Mouse (Mus musculus) heart, embryonic 10.5 days (tissue): ENCODE measurements at regions not wholly inside any gene's neighbourhood (a gene's known extent, or its start where the extent isn't known, plus 50 kb on each side); places are given as distances from the start of the nearest gene placed in this dataset.
A peak's percentile ranks its signal among the peaks of the same experiment; 100 is the strongest.

Experiments
- DNase-seq: peaks from one replicate; pipeline ENCODE4 v3.0.0-alpha.2; 2017; ENCODE audit warnings: low spot score
- H3K27ac ChIP-seq: fragments of 300-500 bp; sonication (generic); 2 replicates; pipeline ENCODE4 v1.5.1; 2016; ENCODE audit warnings: mild to moderate bottlenecking
- H3K27me3 ChIP-seq: fragments of 300-500 bp; sonication (generic); 2 replicates; pipeline ENCODE4 v1.6.1; 2016; ENCODE audit warnings: mild to moderate bottlenecking; ENCODE audit not compliant: poor library complexity, insufficient read depth, severe bottlenecking
- H3K36me3 ChIP-seq: fragments of 300-500 bp; sonication (generic); 2 replicates; pipeline ENCODE4 v1.6.1; 2016; ENCODE audit warnings: mild to moderate bottlenecking, moderate library complexity
- H3K4me1 ChIP-seq: fragments of 300-500 bp; sonication (generic); 2 replicates; pipeline ENCODE4 v1.6.1; 2016; ENCODE audit warnings: mild to moderate bottlenecking
- H3K4me3 ChIP-seq: fragments of 300-500 bp; sonication (generic); 2 replicates; pipeline ENCODE4 v1.5.1; 2016; ENCODE audit warnings: mild to moderate bottlenecking, moderate library complexity
- H3K9me3 ChIP-seq: fragments of 300-500 bp; sonication (generic); 2 replicates; pipeline ENCODE4 v1.6.1; 2016; ENCODE audit warnings: mild to moderate bottlenecking, moderate library complexity
- WGBS: fragments of 180-500 bp; shearing (Covaris S2); methylation state at CpG from one replicate; pipeline ENCODE4 v1.1.7; 2016; 5-methylcytosine and 5-hydroxymethylcytosine counted together

DNA sequence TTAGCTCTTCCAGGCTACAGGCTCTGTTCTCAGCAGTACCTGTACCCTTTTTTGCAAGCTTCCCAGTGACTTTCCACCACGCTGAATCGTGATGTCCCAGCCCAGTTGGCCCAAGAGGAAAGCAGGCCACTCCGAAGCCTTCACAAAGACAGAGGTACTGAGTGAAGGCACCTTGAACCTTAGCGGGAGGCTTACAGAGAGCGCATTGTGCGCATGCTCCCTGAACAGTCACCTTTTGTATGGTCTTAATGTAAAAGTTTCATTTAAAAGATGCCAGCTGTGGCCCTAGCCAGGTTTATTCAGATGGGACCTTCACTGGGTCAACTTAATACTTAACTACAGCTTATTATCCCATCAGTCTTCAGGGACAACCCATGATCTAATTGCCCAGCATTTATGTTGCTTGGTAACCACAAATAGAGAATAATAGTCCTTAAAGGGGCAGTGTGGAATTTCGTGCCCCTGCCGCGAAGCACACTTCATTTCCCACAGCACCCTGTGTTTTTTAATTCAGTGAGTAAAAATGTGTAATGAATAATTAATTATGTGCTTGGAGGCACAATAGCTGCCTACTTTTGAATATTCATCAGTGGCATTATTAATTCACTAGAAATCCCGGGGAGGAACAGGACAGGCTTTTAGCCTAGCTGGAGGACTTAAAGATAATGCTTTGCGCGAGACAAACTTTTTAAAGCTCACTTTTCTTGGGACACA lies 111.3 kb upstream of the Vrk1 start:
- WGBS = 90% methylated on average over 12 of the region's 12 CpGs
- Histone ChIP-seq H3K36me3 (no peaks in the 10 kb centered on the region), H3K4me3 (no peak overlapping the region), H3K4me1 (no peaks in the 10 kb centered on the region), H3K9me3 (peaks cover 33% of the 10 kb centered on the region), H3K27me3 (no peaks in the 10 kb centered on the region), H3K27ac (no peak overlapping the region)
- DNase-seq = no peak

DNA sequence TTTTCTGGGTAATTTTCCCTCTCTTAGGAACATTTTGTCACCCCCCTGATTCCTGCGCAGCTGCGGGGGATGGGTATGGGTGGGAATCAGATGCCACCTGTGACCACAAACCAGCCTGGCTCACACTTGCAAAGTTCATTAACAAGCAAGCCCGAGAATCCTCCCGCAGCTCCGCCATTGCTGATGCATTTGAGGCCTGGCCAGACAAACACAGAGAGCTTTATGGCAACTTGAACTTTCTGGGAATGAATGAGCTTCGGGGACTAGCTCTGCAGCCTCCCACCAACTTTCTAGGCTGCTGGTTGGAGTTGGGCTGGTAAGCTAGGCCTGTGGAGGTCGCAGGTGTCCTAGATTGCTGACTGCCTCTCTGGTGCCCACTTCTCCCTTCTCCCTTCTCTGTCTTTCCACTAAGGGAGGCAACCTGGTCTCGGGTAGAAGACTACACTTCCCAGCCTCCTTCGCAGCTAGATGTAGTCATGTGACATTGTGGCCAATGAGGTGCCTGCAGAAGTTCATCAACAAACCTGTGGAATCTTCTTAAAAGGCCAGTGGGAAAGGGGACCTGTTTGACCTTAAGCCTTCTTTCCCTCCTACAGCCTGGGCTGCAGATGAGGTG lies 110.6 kb upstream of the Vrk1 start:
- DNase-seq = no peak
- Histone ChIP-seq H3K27me3 (no peaks in the 10 kb centered on the region), H3K4me1 (peaks cover 3% of the 10 kb centered on the region; the same call in 1 of the 2 replicates), H3K36me3 (no peaks in the 10 kb centered on the region), H3K4me3 (no peak overlapping the region), H3K27ac (no peak overlapping the region), H3K9me3 (peaks cover 33% of the 10 kb centered on the region)
- WGBS = 61% methylated on average over 9 of the region's 9 CpGs

DNA sequence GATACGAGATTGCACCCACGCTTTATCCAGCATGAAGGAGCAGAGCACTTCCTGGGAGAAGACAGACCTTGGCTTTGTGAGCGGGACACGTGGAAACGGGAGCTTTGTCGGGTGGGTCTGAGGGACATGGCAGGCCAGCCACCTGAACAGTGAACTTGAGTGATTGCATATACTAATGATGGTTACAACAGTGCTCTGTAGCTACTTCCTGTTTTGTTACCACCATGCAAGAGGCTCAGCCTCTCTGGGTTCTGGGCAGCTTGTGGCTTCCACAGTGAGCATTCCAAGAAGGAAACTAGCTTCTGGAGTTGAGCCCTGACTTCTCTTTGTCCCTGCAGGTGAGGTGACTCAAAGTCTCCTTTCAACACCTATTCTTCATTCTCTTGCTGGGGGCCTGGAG lies 109.5 kb upstream of the Vrk1 start:
- Histone ChIP-seq H3K4me1 (peaks cover 13% of the 10 kb centered on the region; the same call in 1 of the 2 replicates), H3K9me3 (peaks cover 26% of the 10 kb centered on the region), H3K36me3 (no peaks in the 10 kb centered on the region), H3K4me3 (no peak overlapping the region), H3K27ac (no peak overlapping the region), H3K27me3 (no peaks in the 10 kb centered on the region)
- DNase-seq = no peak
- WGBS = 87% methylated on average over 6 of the region's 6 CpGs

DNA sequence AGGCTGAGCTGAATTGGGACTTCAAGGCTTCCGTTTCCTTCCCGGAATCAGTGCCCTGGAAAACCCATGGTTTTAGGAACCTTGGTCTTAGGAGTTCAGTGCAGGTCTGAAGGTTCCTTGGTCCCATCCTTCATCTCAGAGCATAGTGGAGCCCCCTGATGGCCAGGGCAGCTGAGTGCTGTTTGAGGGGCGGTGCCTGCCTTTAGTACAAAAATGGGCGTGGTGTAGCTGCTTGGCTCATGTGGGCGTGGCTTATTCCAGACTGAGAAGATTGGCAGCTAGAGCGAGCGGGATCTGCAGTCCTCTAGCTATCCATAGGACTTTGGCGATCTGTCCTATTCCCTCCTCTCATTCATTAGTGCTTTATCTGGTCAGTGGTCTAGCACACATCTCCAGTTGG lies 107.0 kb upstream of the Vrk1 start:
- no peak for DNase-seq
- 0 out of 2 replicates have a peak, but pooled peaks cover under 1% of the 10 kb centered on the region for H3K9me3 ChIP-seq
- 39% methylated on average over 8 of the region's 8 CpGs for WGBS
- H3K4me3 ChIP-seq = no peak overlapping the region
- no peak overlapping the region for H3K27ac ChIP-seq
- peaks cover 26% of the 10 kb centered on the region for H3K4me1 ChIP-seq
- no peaks in the 10 kb centered on the region for H3K36me3 ChIP-seq
- H3K27me3 ChIP-seq = no peaks in the 10 kb centered on the region

DNA sequence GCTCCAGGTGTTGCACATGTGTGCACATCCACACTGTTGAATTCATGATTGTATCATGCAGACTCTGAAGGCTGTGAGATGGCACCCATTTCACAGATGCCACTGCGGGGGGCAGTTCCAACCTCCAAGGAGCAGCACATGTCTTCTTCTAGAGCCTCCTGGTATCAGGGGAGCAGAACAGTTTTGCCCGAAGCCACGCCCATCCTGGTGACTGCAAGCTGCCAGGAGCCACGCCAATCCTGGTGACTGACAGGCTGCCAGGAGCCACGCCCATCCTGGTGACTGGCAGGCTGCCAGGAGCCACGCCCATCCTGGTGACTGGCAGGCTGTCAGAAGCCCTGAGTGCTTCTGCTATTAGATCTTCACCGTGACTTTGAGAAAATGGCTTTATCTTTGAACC lies 103.4 kb upstream of the Vrk1 start:
- peak; percentile 90 for DNase-seq
- peaks cover 5% of the 10 kb centered on the region; the same call in 1 of the 2 replicates for H3K27me3 ChIP-seq
- no peaks in the 10 kb centered on the region for H3K9me3 ChIP-seq
- no peak overlapping the region for H3K4me3 ChIP-seq
- WGBS = 19% methylated on average over 7 of the region's 7 CpGs
- H3K4me1 ChIP-seq = peaks cover 29% of the 10 kb centered on the region
- no peak overlapping the region for H3K27ac ChIP-seq
- H3K36me3 ChIP-seq = no peaks in the 10 kb centered on the region

DNA sequence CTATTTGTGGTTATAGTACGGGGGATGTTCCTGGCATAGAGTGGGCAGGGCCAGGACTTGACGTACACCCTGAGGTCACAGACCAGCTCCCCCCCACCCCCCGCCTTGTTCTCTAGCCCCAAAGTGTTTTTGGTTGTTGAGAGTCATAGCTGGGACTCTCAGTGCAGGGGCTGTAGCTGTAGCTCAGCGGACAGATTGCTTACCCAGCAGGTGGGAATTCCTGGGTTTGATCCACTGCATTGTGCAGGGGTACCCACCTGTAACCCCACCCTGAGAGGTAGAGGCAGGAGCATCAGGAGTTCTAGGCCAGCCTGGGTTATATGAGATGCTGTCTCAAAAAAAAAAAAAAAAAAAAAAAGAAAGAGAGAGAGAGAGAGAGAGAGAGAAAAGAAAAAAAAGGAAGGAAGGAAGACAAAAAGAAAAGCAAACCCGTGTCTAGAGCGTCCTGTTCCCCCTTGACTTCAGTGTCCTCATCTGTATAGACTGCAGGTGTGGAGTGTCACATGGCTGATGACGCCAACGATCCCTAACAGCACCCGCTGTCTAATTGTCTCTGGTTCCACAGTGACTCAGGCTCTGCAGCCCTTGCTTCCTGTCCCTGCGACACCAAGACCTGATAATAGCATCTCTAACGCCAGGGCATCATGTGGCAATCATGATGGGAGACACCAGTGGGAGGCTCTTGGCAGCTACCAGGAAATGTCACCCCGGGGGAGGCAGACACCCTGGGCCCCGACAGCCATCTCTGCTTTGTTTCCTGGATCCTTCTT lies 102.0 kb upstream of the Vrk1 start:
- Histone ChIP-seq H3K4me3 (no peak overlapping the region), H3K27me3 (peaks cover 5% of the 10 kb centered on the region; the same call in 1 of the 2 replicates), H3K4me1 (peaks cover 35% of the 10 kb centered on the region), H3K36me3 (no peaks in the 10 kb centered on the region), H3K27ac (no peak overlapping the region), H3K9me3 (no peaks in the 10 kb centered on the region)
- WGBS = 60% methylated on average over 13 of the region's 13 CpGs
- no peak for DNase-seq

DNA sequence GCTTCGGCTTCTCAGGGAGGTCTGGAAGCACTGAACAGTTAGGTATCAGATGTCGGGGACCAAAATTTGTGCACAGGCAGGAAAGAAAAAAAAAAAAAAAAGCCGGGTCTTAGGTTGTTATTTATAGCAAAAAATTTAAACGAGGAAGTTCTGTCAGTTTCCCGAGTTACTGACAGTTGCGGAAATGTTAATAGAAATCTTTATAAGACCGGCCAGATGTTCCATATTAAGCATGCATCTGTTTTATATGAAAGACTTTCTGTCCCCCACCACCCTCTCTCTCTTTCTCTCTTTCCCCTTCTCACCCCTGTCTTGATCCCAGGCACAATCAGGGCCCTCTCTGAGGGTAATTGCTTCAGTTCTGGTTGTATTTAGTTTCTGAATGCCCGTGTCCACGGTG lies 98.5 kb upstream of the Vrk1 start:
- 82% methylated on average over 9 of the region's 9 CpGs for WGBS
- no peaks in the 10 kb centered on the region for H3K36me3 ChIP-seq
- no peak for DNase-seq

DNA sequence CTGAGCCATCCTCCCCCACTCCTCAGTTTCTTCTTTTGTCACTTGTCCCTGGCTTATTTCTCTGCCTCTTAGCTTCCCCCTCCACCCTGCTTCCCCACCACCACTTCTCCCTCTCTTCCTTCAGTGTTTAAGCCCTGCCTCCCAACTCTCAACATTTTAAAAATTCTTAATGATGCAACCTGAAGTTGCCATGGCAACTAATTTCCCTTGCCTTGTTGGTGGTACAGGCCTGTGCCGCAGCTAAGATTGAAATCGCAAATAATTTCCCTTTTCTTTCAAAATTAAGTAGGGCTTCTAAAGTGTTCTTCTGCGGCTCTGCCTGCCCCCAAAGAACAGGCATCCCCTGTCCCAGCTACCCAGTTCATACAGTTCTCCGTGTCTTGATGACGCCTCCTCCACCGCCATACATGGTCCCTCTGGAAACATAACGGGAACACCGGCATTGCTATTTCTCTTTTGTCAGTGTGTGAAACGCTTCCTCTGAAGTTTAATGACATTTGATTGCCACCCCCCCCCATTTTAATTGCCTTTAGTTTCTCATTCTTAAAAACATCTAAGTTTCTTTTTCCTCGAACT lies 92.6 kb upstream of the Vrk1 start:
- Histone ChIP-seq H3K27ac (no peak overlapping the region), H3K27me3 (no peaks in the 10 kb centered on the region), H3K36me3 (no peaks in the 10 kb centered on the region), H3K9me3 (no peaks in the 10 kb centered on the region), H3K4me3 (no peak overlapping the region), H3K4me1 (no peaks in the 10 kb centered on the region)
- 88% methylated on average over 10 of the region's 10 CpGs for WGBS
- no peak for DNase-seq

More for the DNA sequence above, 98.5 kb upstream of the Vrk1 start:
- Histone ChIP-seq H3K27ac (no peak overlapping the region), H3K9me3 (no peaks in the 10 kb centered on the region), H3K27me3 (peaks cover 5% of the 10 kb centered on the region; the same call in 1 of the 2 replicates), H3K4me1 (peaks cover 14% of the 10 kb centered on the region), H3K4me3 (no peak overlapping the region)

DNA sequence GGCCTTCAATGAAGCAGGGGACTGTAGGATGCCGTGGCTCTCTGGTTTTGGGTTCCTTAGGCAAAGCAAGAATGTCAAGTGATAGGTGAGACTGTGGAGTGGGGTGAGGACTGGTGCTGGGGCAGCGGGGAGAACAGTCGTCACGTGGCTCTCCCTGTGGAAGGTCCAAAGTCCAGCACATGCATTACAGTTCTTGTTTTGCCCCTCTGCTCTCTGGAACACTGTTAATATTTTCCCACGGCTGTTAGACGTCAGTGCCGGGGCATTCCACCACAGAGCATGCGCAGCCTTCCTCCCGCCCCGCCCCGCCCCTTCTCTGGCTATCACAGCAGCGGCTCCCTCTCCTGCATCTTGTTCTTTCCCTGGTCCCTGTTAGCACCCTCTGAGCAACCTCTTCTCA lies 91.3 kb upstream of the Vrk1 start:
- no peaks in the 10 kb centered on the region for H3K36me3 ChIP-seq
- no peak overlapping the region for H3K4me3 ChIP-seq
- no peaks in the 10 kb centered on the region for H3K9me3 ChIP-seq
- no peak for DNase-seq
- 66% methylated on average over 12 of the region's 12 CpGs for WGBS
- no peak overlapping the region for H3K27ac ChIP-seq
- no peaks in the 10 kb centered on the region for H3K4me1 ChIP-seq
- H3K27me3 ChIP-seq = no peaks in the 10 kb centered on the region

DNA sequence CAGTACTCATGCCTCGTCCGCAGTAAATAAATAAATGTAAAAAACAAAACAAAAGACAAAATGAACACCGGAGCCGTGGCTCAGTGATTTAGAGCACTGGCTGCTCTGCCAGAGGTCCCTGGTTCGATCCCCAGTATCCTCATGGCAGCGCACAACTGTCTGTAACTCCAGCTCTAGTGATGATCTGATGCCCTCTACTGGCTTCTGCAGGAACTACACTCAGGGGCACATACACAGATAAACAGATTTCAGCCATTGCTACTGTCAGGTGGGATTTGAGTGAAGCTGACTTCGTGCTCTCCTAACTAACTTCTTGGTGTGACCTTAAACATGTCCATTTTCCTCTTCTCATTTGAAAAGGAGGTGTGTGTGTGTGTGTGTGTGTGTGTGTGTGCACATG lies 82.8 kb upstream of the Vrk1 start:
- no peak for DNase-seq
- 88% methylated on average over 7 of the region's 7 CpGs for WGBS

DNA sequence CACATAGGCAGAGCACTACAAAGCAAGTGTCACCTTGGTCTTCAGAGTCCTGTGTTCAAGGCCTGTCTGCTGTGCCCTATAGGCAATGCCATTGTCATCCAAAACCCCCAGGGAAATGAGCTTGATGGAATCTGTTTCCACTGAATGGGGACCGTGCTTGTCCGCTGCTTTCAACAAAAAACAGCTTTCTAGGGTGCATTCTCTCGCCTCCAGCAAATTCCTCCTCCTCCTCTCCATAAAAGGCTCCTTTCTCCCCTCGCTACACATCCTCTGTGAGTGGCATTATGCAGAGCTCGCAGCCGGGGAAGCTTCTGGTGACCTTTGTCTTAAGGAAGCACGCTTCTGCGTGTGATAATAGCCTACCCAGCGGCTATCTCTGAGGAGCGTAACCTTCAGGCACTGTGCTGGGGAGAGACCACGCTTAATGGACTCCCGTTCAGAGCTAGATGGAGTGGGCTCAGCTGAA lies 80.5 kb upstream of the Vrk1 start:
- WGBS = 40% methylated on average over 12 of the region's 12 CpGs
- peak; percentile 70 for DNase-seq
- no peak overlapping the region for H3K4me3 ChIP-seq
- H3K27me3 ChIP-seq = peaks cover 12% of the 10 kb centered on the region
- no peaks in the 10 kb centered on the region for H3K36me3 ChIP-seq
- no peaks in the 10 kb centered on the region for H3K9me3 ChIP-seq
- no peak overlapping the region for H3K27ac ChIP-seq
- peaks cover 6% of the 10 kb centered on the region; the same call in 1 of the 2 replicates for H3K4me1 ChIP-seq

More for the DNA sequence above, 82.8 kb upstream of the Vrk1 start:
- Histone ChIP-seq H3K27me3 (no peaks in the 10 kb centered on the region), H3K4me1 (peaks cover 6% of the 10 kb centered on the region; the same call in 1 of the 2 replicates), H3K27ac (no peak overlapping the region), H3K36me3 (no peaks in the 10 kb centered on the region), H3K4me3 (no peak overlapping the region), H3K9me3 (no peaks in the 10 kb centered on the region)

DNA sequence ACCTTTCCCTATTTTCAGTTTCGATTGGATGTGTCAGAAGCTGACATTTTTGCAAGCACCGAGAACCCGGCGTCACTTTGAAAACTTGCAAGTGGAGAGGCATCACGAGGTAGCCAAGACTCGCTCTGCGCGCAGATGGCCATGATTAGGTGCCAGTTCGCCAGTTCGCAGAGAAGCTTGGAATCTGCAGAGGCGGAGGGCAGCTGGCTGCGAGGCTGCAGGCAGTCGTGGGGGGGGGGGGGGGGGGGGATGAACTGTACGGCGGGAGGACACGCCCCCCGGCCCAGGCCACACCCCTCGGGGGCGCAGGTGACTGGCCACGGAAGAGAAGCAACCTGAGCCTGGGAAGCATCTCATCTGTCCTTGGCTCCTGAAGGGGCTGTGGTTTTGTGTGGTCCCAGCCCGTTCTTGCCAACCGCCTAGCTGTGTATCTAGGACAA lies 74.6 kb upstream of the Vrk1 start:
- no peaks in the 10 kb centered on the region for H3K36me3 ChIP-seq
- peak overlapping the region; percentile 46 for H3K4me3 ChIP-seq
- no peak overlapping the region for H3K27ac ChIP-seq
- WGBS = 9% methylated on average over 20 of the region's 22 CpGs
- peaks cover 9% of the 10 kb centered on the region for H3K4me1 ChIP-seq
- H3K27me3 ChIP-seq = peaks cover 48% of the 10 kb centered on the region
- no peaks in the 10 kb centered on the region for H3K9me3 ChIP-seq
- DNase-seq = peak; percentile 70
